Comparison of ENCODE assay signal across 14 mouse cellular contexts in the genomic region with DNA sequence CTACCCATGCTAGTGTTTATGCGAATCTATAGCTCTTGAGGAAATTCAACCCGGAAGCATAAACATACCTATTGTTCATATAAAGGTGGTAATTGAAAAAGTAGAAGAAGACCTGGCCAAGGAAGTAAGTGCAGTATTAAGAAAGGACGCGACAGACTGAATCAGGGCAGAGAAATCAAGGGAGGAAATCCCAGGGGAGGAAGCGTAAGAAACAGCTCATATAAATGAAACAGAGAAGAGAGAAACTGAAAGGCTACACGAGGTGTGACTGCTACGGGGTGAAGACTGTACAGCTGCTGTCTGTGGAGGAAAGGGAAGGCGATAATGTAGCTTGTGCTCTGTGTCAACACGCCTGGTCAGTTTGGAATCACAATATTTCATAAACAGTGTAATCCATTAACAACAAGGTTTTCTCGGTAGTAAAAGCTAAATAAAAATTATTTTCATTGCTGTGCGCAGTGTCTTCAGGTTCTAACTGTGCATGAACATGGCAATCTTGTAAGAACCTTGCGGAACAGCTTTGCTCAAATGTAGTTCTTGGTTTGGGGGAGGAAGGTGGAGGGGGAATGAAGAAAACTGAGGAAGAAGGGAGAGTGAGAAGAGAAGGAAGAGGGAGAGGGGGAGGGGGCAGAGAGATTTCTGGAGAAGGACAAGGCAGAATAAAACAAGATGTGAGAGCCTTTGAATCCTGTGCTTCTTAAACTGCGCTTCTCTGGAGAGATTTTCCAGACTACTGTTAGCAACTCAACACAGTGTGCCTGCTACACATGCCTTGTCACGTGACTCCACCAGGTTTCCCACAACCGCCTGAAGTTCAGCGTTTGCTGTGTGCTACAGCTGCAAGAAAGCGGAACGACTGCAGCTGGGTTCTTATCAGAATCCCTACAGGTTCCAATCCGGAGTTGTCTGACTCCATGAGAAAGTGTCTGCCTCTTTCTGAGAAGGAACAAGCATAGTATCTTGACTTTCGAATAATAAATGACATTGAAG. TPM values are rescaled to one million over a fixed set of nuclear protein-coding genes. Genes with fewer than 3 reads are reported as not detected.
DNase-seq lines count a peak whose midpoint lies in the region; ATAC-seq lines count a peak whose summit lies in the region.
"Had no signal": no experiment of that assay in that cellular context is flagged by ENCODE, and none has a peak within 500 bp of the region (broad histone marks: within the 10 kb centered on the region; RNA-seq: fewer than 3 reads in every experiment).

No protein-coding gene starts in this region.

- H3K27me3 ChIP-seq in heart, embryonic 16.5 days (ENCODE audit: control insufficient read depth, insufficient read depth, low read length), result no peaks in the 10 kb centered on the region
- H3K27me3 ChIP-seq in neural tube, embryonic 15.5 days (replicated peaks), result no peaks in the 10 kb centered on the region
- H3K27me3 ChIP-seq: hindbrain, embryonic 12.5 days; liver, embryonic 15.5 days; neural tube, embryonic 13.5 days had no signal

- no peaks in the 10 kb centered on the region for H3K9me3 ChIP-seq in heart, embryonic 16.5 days (replicated peaks; ENCODE audit: control insufficient read depth, low read length)
- H3K9me3 ChIP-seq in neural tube, embryonic 15.5 days (replicated peaks), result no peaks in the 10 kb centered on the region
- H3K9me3 ChIP-seq: hindbrain, embryonic 12.5 days; liver, embryonic 15.5 days; neural tube, embryonic 13.5 days had no signal

- WGBS in heart, embryonic 16.5 days, result 47% methylated on average over 20 of the region's 20 CpGs
- 83% methylated on average over 20 of the region's 20 CpGs for WGBS in neural tube, embryonic 15.5 days

- peak overlapping the region; percentile 49 for H3K4me2 ChIP-seq in heart, embryonic 16.5 days (ENCODE audit: low read depth, low read length)
- no peak overlapping the region for H3K4me2 ChIP-seq in neural tube, embryonic 15.5 days
- H3K4me2 ChIP-seq: hindbrain, embryonic 12.5 days; liver, embryonic 15.5 days; neural tube, embryonic 13.5 days had no signal

- H3K9ac ChIP-seq in heart, embryonic 16.5 days (ENCODE audit: low read length), result peak overlapping the region; percentile 3; the same call in 1 of the 2 replicates
- no peak overlapping the region for H3K9ac ChIP-seq in neural tube, embryonic 15.5 days (replicated peaks)
- H3K9ac ChIP-seq: hindbrain, embryonic 12.5 days; liver, embryonic 15.5 days; neural tube, embryonic 13.5 days had no signal

- no peak for DNase-seq in frontal cortex, postnatal 36 days (ENCODE audit: low spot score in 2 of 2)
- peak; percentile 95 for DNase-seq in MEL-GATA-1-ER (ENCODE audit: extremely low read depth, low read depth)
- DNase-seq in cerebellum, postnatal 36 days, result no peak
- DNase-seq: cerebellum, postnatal 10 days had no signal

- ATAC-seq in frontal cortex, adult (ENCODE audit: low TSS enrichment), result peak; percentile 59
- ATAC-seq in heart, embryonic 16.5 days (replicated peaks; ENCODE audit: extremely low read depth, insufficient read depth, low FRiP score), result peak; percentile 68; the same call in 1 of the 2 replicates
- ATAC-seq in megakaryocyte-erythroid progenitor cell, adult 5-6 weeks (replicated peaks; ENCODE audit: low FRiP score, low TSS enrichment, poor library complexity, severe bottlenecking), result peak; percentile 77
- no peak for ATAC-seq in monocyte, adult 5-6 weeks (replicated peaks; ENCODE audit: insufficient number of reproducible peaks, low FRiP score, low TSS enrichment, poor library complexity, severe bottlenecking)
- ATAC-seq in neural tube, embryonic 15.5 days (ENCODE audit: low FRiP score), result no peak

- H3K4me1 ChIP-seq in heart, embryonic 16.5 days (ENCODE audit: control insufficient read depth, insufficient read depth, low read length), result peaks cover 4% of the 10 kb centered on the region
- H3K4me1 ChIP-seq in neural tube, embryonic 15.5 days, result no peaks in the 10 kb centered on the region
- H3K4me1 ChIP-seq: hindbrain, embryonic 12.5 days; neural tube, embryonic 13.5 days had no signal

- H3K36me3 ChIP-seq in heart, embryonic 16.5 days (ENCODE audit: control insufficient read depth, insufficient read depth), result peaks cover 9% of the 10 kb centered on the region; the same call in 1 of the 2 replicates
- peaks cover 8% of the 10 kb centered on the region; the same call in 1 of the 2 replicates for H3K36me3 ChIP-seq in neural tube, embryonic 15.5 days
- H3K36me3 ChIP-seq: hindbrain, embryonic 12.5 days had no signal

- H3K27ac ChIP-seq in heart, embryonic 16.5 days (ENCODE audit: low read length), result 0 out of 2 replicates have a peak overlapping the region, but pooled peaks have one; percentile 14
- H3K27ac ChIP-seq in neural tube, embryonic 15.5 days (replicated peaks), result no peak overlapping the region
- H3K27ac ChIP-seq: hindbrain, embryonic 12.5 days; liver, embryonic 15.5 days; neural tube, embryonic 13.5 days had no signal

- H3K4me3 ChIP-seq in heart, embryonic 16.5 days (ENCODE audit: low read length), result peak overlapping the region; percentile 23
- no peak overlapping the region for H3K4me3 ChIP-seq in neural tube, embryonic 15.5 days (replicated peaks)
- H3K4me3 ChIP-seq: erythroblast, embryonic 14.5 days; hindbrain, embryonic 12.5 days; liver, embryonic 15.5 days; neural tube, embryonic 13.5 days had no signal

RNA-seq across cellular contexts. Expression of gene Cpox, which starts 15.8 kb away (rescaled TPM):
- polyA plus RNA-seq in heart, embryonic 16.5 days (2015; fragmentation: Nextera tagmentation; extraction: Ambion mirVana), result 33.3 and 37.1 TPM in 2 replicates
- total RNA-seq in megakaryocyte-erythroid progenitor cell, adult 5-6 weeks (2014; fragmentation: Nextera tagmentation), result 250 and 314 TPM in 2 replicates
- total RNA-seq in megakaryocyte-erythroid progenitor cell, adult 5-6 weeks (2017), result 138 and 210 TPM in 2 replicates
- 7.1 to 14.9 TPM (median 10.7 TPM) in 3 replicates for total RNA-seq in monocyte, adult 5-6 weeks (2017)
- 15.8 and 20.3 TPM in 2 replicates for polyA plus RNA-seq in neural tube, embryonic 15.5 days (2015; fragmentation: Nextera tagmentation; extraction: Ambion mirVana)

RNA-seq across cellular contexts. Expression of gene Gpr15, which starts 33.0 kb away (rescaled TPM):
- polyA plus RNA-seq in heart, embryonic 16.5 days (2015; fragmentation: Nextera tagmentation; extraction: Ambion mirVana), result 0.24 and 1.00 TPM in 2 replicates
- not detected in 2 replicates for total RNA-seq in megakaryocyte-erythroid progenitor cell, adult 5-6 weeks (2014; fragmentation: Nextera tagmentation)
- not detected in 2 replicates for total RNA-seq in megakaryocyte-erythroid progenitor cell, adult 5-6 weeks (2017)
- total RNA-seq in monocyte, adult 5-6 weeks (2017), result 1.7 TPM in 1 of 3 replicates, not detected in the others
- polyA plus RNA-seq in neural tube, embryonic 15.5 days (2015; fragmentation: Nextera tagmentation; extraction: Ambion mirVana), result 0.56 TPM in 1 of 2 replicates, not detected in the other
- total RNA-seq: layer of hippocampus, postnatal 25 days had no signal
- polyA plus RNA-seq: erythroblast, embryonic 14.5 days; hindbrain, embryonic 12.5 days; neural tube, embryonic 13.5 days had no signal

RNA-seq across cellular contexts. Expression of gene Cldnd1, which starts 41.9 kb away (rescaled TPM):
- polyA plus RNA-seq in heart, embryonic 16.5 days (2015; fragmentation: Nextera tagmentation; extraction: Ambion mirVana), result 101 and 112 TPM in 2 replicates
- total RNA-seq in megakaryocyte-erythroid progenitor cell, adult 5-6 weeks (2014; fragmentation: Nextera tagmentation), result 40.0 and 41.1 TPM in 2 replicates
- total RNA-seq in megakaryocyte-erythroid progenitor cell, adult 5-6 weeks (2017), result 16.4 and 36.4 TPM in 2 replicates
- 14.5 to 60.0 TPM (median 53.1 TPM) in 3 replicates for total RNA-seq in monocyte, adult 5-6 weeks (2017)
- 141 TPM in 2 replicates for polyA plus RNA-seq in neural tube, embryonic 15.5 days (2015; fragmentation: Nextera tagmentation; extraction: Ambion mirVana)

RNA-seq across cellular contexts. Expression of gene E330017A01Rik, which starts 47.3 kb away (rescaled TPM):
- not detected in 2 replicates for polyA plus RNA-seq in heart, embryonic 16.5 days (2015; fragmentation: Nextera tagmentation; extraction: Ambion mirVana)
- total RNA-seq in megakaryocyte-erythroid progenitor cell, adult 5-6 weeks (2014; fragmentation: Nextera tagmentation), result not detected in 2 replicates
- not detected in 2 replicates for total RNA-seq in megakaryocyte-erythroid progenitor cell, adult 5-6 weeks (2017)
- not detected in 3 replicates for total RNA-seq in monocyte, adult 5-6 weeks (2017)
- polyA plus RNA-seq in neural tube, embryonic 15.5 days (2015; fragmentation: Nextera tagmentation; extraction: Ambion mirVana), result not detected in 2 replicates
- total RNA-seq: layer of hippocampus, postnatal 25 days had no signal
- polyA plus RNA-seq: erythroblast, embryonic 14.5 days; hindbrain, embryonic 12.5 days; liver, embryonic 15.5 days had no signal

Comparison
In these comparisons a context has a peak if more than half of its experiments do, and no peak if none do; other contexts are left out.
1. ATAC-seq: peak in frontal cortex, adult (single experiment), heart, embryonic 16.5 days (single experiment) and megakaryocyte-erythroid progenitor cell, adult 5-6 weeks (single experiment); none in monocyte, adult 5-6 weeks (single experiment) and neural tube, embryonic 15.5 days (single experiment).